Mouse (Mus musculus): ENCODE measurements at regions not wholly inside any gene's neighbourhood (a gene's known extent, or its start where the extent isn't known, plus 50 kb on each side); places are given as distances from the start of the nearest gene placed in this dataset.
A peak's percentile ranks its signal among the peaks of the same experiment; 100 is the strongest.

DNA sequence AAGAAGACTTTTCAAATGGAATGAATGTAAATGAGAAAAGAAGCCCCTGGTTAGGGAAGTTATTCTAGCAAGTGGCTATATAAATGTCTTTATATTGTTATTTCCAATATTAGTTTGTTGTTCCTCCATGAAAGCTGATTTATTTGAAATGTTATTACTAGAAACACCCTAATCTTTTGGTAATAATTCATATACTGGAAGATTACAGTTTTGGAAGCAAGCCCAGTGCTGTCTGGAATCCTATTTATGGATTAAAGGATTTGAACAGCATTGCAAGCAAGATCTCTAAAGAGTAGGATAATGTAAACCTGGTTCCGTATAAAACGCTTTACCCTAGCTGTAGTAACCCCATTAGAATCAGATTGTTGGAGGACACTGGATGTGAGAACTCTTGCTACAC lies 96.8 kb upstream of the Plxna2 start:
- Histone ChIP-seq H3K36me3 (replicated peaks; ENCODE audit: control insufficient read depth, insufficient read depth, low read depth, low read length) (no peaks in the 10 kb centered on the region), H3K4me1 (ENCODE audit: control insufficient read depth, insufficient read depth, low read length) (no peaks in the 10 kb centered on the region), H3K9ac (replicated peaks; ENCODE audit: low read length) (no peak overlapping the region), H3K4me3 (ENCODE audit: low read depth, low read length) (no peak overlapping the region), H3K9me3 (replicated peaks; ENCODE audit: control insufficient read depth, low read length) (no peaks in the 10 kb centered on the region), H3K27me3 (ENCODE audit: control insufficient read depth, insufficient read depth, low read length) (no peaks in the 10 kb centered on the region), H3K4me2 (ENCODE audit: low read depth, low read length) (no peak overlapping the region), H3K27ac (replicated peaks; ENCODE audit: low read depth, low read length) (no peak overlapping the region)
- WGBS, result 84% methylated on average over 2 of the region's 2 CpGs
- DNase-seq (ENCODE audit: low spot score) (no peak), ATAC-seq (replicated peaks; ENCODE audit: insufficient number of reproducible peaks, low FRiP score, low TSS enrichment, low read depth) (no peak)

DNA sequence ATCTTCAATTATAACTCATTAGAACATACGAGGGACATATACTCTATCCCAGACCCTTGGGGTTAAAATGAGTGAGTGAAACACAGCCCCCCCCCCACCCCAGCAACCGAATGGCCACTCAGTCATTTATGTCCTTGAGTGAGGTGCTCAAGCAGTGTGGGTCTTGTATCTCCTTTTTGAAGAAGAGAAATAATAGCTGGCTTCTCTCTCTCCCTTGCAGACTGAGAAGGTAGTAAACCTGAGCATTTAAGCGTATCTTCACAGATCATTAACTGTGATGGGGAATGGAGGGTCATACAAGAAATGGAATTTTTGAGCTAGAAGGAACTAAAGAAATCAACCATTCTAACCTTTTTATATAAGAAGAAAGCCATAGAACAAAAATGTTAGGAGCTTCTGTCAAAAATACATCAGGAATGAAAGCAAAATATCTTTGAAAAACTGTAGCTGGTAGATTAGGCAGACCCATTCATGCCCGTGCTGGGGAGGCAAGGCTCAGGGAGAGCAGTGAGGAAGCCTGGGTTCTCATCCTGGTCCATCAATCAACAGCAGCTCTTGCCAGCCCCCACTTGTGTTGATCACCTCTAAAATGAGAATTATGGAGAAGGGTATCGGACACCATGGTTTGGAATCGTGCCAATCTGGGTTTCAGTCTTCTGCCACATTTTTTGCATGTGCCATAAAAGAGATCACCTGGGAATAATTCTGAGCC lies 98.4 kb upstream of the Plxna2 start:
- H3K36me3 ChIP-seq (replicated peaks; ENCODE audit: control insufficient read depth, insufficient read depth, low read depth, low read length), result no peaks in the 10 kb centered on the region
- H3K9ac ChIP-seq (replicated peaks; ENCODE audit: low read length), result no peak overlapping the region
- H3K9me3 ChIP-seq (replicated peaks; ENCODE audit: control insufficient read depth, low read length), result no peaks in the 10 kb centered on the region
- no peak for DNase-seq (ENCODE audit: low spot score)
- H3K4me1 ChIP-seq (ENCODE audit: control insufficient read depth, insufficient read depth, low read length), result no peaks in the 10 kb centered on the region
- H3K4me3 ChIP-seq (ENCODE audit: low read depth, low read length), result no peak overlapping the region
- H3K27me3 ChIP-seq (ENCODE audit: control insufficient read depth, insufficient read depth, low read length), result no peaks in the 10 kb centered on the region
- WGBS, result 73% methylated on average over 6 of the region's 6 CpGs
- no peak overlapping the region for H3K27ac ChIP-seq (replicated peaks; ENCODE audit: low read depth, low read length)
- no peak overlapping the region for H3K4me2 ChIP-seq (ENCODE audit: low read depth, low read length)
- no peak for ATAC-seq (replicated peaks; ENCODE audit: insufficient number of reproducible peaks, low FRiP score, low TSS enrichment, low read depth)

GRCm38 (mm10) chr1:194516136-194516535 lies 101.9 kb upstream of the Plxna2 start:
- Histone ChIP-seq H3K9me3 (replicated peaks; ENCODE audit: control insufficient read depth, low read length) (no peaks in the 10 kb centered on the region), H3K27ac (replicated peaks; ENCODE audit: low read depth, low read length) (no peak overlapping the region), H3K36me3 (replicated peaks; ENCODE audit: control insufficient read depth, insufficient read depth, low read depth, low read length) (no peaks in the 10 kb centered on the region), H3K4me3 (ENCODE audit: low read depth, low read length) (no peak overlapping the region), H3K4me2 (ENCODE audit: low read depth, low read length) (no peak overlapping the region), H3K27me3 (ENCODE audit: control insufficient read depth, insufficient read depth, low read length) (no peaks in the 10 kb centered on the region), H3K4me1 (ENCODE audit: control insufficient read depth, insufficient read depth, low read length) (no peaks in the 10 kb centered on the region), H3K9ac (replicated peaks; ENCODE audit: low read length) (no peak overlapping the region)
- no peak for DNase-seq (ENCODE audit: low spot score)
- WGBS, result 65% methylated on average over 1 of the region's 1 CpGs
- no peak for ATAC-seq (replicated peaks; ENCODE audit: insufficient number of reproducible peaks, low FRiP score, low TSS enrichment, low read depth)

GRCm38 (mm10) chr1:194508314-194508713 lies 109.7 kb upstream of the Plxna2 start:
- 45% methylated on average over 1 of the region's 1 CpGs for WGBS
- DNase-seq (ENCODE audit: low spot score), result peak; percentile 42
- H3K27ac ChIP-seq (replicated peaks; ENCODE audit: low read depth, low read length), result no peak overlapping the region

DNA sequence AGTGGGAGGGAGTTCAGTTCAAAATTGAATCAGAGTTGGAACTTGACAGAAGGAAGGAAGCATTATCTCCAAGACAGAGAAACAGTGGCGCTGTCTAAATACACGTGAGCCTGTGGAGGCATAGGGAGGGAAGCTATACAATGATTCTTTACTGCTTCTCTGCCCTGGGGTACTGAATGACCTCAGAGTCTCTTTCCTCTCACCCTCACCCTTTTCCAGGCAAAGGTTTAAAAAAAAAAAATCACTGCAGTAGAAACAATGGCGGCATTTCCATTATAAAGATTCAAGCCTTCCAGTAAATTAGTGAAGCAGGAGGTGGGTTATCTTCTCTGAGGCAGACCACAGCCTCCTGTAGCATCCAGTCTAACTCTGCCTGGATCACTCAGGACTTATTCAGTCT lies 112.2 kb upstream of the Plxna2 start:
- no peak overlapping the region for H3K9ac ChIP-seq (replicated peaks; ENCODE audit: low read length)
- H3K4me1 ChIP-seq (ENCODE audit: control insufficient read depth, insufficient read depth, low read length), result no peaks in the 10 kb centered on the region; the same call in 1 of the 2 replicates
- no peak overlapping the region for H3K4me3 ChIP-seq (ENCODE audit: low read depth, low read length)
- ATAC-seq (replicated peaks; ENCODE audit: insufficient number of reproducible peaks, low FRiP score, low TSS enrichment, low read depth) (no peak), DNase-seq (ENCODE audit: low spot score) (no peak)
- no peaks in the 10 kb centered on the region for H3K36me3 ChIP-seq (replicated peaks; ENCODE audit: control insufficient read depth, insufficient read depth, low read depth, low read length)
- H3K9me3 ChIP-seq (replicated peaks; ENCODE audit: control insufficient read depth, low read length), result no peaks in the 10 kb centered on the region
- WGBS, result 22% methylated on average over 3 of the region's 3 CpGs
- no peak overlapping the region for H3K27ac ChIP-seq (replicated peaks; ENCODE audit: low read depth, low read length)
- H3K27me3 ChIP-seq (ENCODE audit: control insufficient read depth, insufficient read depth, low read length), result no peaks in the 10 kb centered on the region
- H3K4me2 ChIP-seq (ENCODE audit: low read depth, low read length), result no peak overlapping the region

More at GRCm38 (mm10) chr1:194508314-194508713, 109.7 kb upstream of the Plxna2 start:
- Histone ChIP-seq H3K4me1 (ENCODE audit: control insufficient read depth, insufficient read depth, low read length) (no peaks in the 10 kb centered on the region; the same call in 1 of the 2 replicates), H3K36me3 (replicated peaks; ENCODE audit: control insufficient read depth, insufficient read depth, low read depth, low read length) (no peaks in the 10 kb centered on the region), H3K9ac (replicated peaks; ENCODE audit: low read length) (no peak overlapping the region), H3K9me3 (replicated peaks; ENCODE audit: control insufficient read depth, low read length) (no peaks in the 10 kb centered on the region), H3K27me3 (ENCODE audit: control insufficient read depth, insufficient read depth, low read length) (no peaks in the 10 kb centered on the region), H3K4me2 (ENCODE audit: low read depth, low read length) (no peak overlapping the region), H3K4me3 (ENCODE audit: low read depth, low read length) (no peak overlapping the region)
- ATAC-seq (replicated peaks; ENCODE audit: insufficient number of reproducible peaks, low FRiP score, low TSS enrichment, low read depth), result no peak; the same call in 1 of the 2 replicates

DNA sequence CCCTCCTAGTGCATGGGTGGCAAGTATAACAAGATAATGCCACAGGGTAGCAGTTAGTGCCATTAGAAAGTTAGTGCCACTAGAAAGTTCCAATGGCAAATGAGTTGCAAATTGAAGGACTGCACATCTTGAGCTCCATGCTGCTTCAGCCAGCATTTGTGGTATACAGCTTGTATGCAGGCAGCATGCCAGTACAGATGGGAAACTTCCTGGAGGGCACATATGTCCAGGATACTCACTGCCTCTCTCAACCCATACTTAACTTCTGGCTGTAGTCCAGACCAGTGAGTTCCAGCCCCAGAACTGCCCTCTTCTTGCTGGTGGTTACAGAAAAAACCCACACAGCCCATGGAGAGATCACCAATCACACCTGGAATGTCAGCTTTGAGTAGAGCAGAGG lies 113.8 kb upstream of the Plxna2 start:
- DNase-seq (ENCODE audit: low spot score), result no peak
- Histone ChIP-seq H3K4me3 (ENCODE audit: low read depth, low read length) (no peak overlapping the region), H3K4me1 (ENCODE audit: control insufficient read depth, insufficient read depth, low read length) (no peaks in the 10 kb centered on the region; the same call in 1 of the 2 replicates), H3K9ac (replicated peaks; ENCODE audit: low read length) (no peak overlapping the region), H3K27ac (replicated peaks; ENCODE audit: low read depth, low read length) (no peak overlapping the region), H3K9me3 (replicated peaks; ENCODE audit: control insufficient read depth, low read length) (no peaks in the 10 kb centered on the region), H3K27me3 (ENCODE audit: control insufficient read depth, insufficient read depth, low read length) (no peaks in the 10 kb centered on the region), H3K4me2 (ENCODE audit: low read depth, low read length) (no peak overlapping the region), H3K36me3 (replicated peaks; ENCODE audit: control insufficient read depth, insufficient read depth, low read depth, low read length) (no peaks in the 10 kb centered on the region)
- ATAC-seq (replicated peaks; ENCODE audit: insufficient number of reproducible peaks, low FRiP score, low TSS enrichment, low read depth), result no peak

DNA sequence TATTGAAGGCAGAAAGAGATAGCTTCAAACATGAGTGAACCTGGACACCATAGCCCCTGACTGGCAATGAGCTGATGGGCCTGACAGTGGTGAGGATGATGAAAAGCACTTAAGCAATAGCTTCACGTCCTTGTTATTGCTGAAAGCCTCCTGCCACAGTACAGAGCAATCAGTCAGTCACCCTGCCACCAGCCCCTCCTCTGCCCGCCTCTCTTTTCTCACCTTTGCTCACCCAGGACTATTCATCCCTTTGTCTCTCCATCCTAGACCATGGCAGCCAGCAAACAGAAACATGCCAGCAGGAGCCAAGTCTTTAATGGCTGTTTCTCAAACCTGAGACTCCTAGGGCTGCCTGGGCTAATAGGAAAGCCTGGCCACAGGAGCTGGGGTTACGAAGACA lies 114.5 kb upstream of the Plxna2 start:
- Histone ChIP-seq H3K4me1 (ENCODE audit: control insufficient read depth, insufficient read depth, low read length) (no peaks in the 10 kb centered on the region), H3K4me3 (ENCODE audit: low read depth, low read length) (no peak overlapping the region), H3K27ac (replicated peaks; ENCODE audit: low read depth, low read length) (no peak overlapping the region), H3K9ac (replicated peaks; ENCODE audit: low read length) (no peak overlapping the region), H3K27me3 (ENCODE audit: control insufficient read depth, insufficient read depth, low read length) (no peaks in the 10 kb centered on the region), H3K36me3 (replicated peaks; ENCODE audit: control insufficient read depth, insufficient read depth, low read depth, low read length) (no peaks in the 10 kb centered on the region), H3K4me2 (ENCODE audit: low read depth, low read length) (no peak overlapping the region), H3K9me3 (replicated peaks; ENCODE audit: control insufficient read depth, low read length) (no peaks in the 10 kb centered on the region)
- 67% methylated on average over 3 of the region's 3 CpGs for WGBS
- no peak; the same call in 1 of the 2 replicates for ATAC-seq (replicated peaks; ENCODE audit: insufficient number of reproducible peaks, low FRiP score, low TSS enrichment, low read depth)
- DNase-seq (ENCODE audit: low spot score), result no peak

- DNase-seq (ENCODE audit: low spot score) (no peak), ATAC-seq (replicated peaks; ENCODE audit: insufficient number of reproducible peaks, low FRiP score, low TSS enrichment, low read depth) (no peak)
- no peaks in the 10 kb centered on the region for H3K27me3 ChIP-seq (ENCODE audit: control insufficient read depth, insufficient read depth, low read length)
- WGBS, result 68% methylated on average over 2 of the region's 2 CpGs
- no peak overlapping the region for H3K4me2 ChIP-seq (ENCODE audit: low read depth, low read length)
- H3K9me3 ChIP-seq (replicated peaks; ENCODE audit: control insufficient read depth, low read length), result no peaks in the 10 kb centered on the region
- no peaks in the 10 kb centered on the region for H3K36me3 ChIP-seq (replicated peaks; ENCODE audit: control insufficient read depth, insufficient read depth, low read depth, low read length)
- H3K4me3 ChIP-seq (ENCODE audit: low read depth, low read length), result no peak overlapping the region
- no peak overlapping the region for H3K9ac ChIP-seq (replicated peaks; ENCODE audit: low read length)
- H3K4me1 ChIP-seq (ENCODE audit: control insufficient read depth, insufficient read depth, low read length), result no peaks in the 10 kb centered on the region
- H3K27ac ChIP-seq (replicated peaks; ENCODE audit: low read depth, low read length), result no peak overlapping the region
Observed at GRCm38 (mm10) chr1:194496424-194496823, 121.6 kb upstream of the Plxna2 start.

Measured in embryonic facial prominence, embryonic 11.5 days (tissue).